Mouse (Mus musculus) hematopoietic stem cell, adult 5-6 weeks (primary cell): Measurements from ENCODE around the gene Ddx25. TPM values are rescaled to one million over a fixed set of nuclear protein-coding genes. Genes with fewer than 3 reads are reported as not detected.

ENCODE experiments used
- ATAC-seq, 2 experiments: fragments of 125-278 bp in 1 of 2; replicated peaks in 1 of 2; 2 replicates each; pipeline ENCODE4 v1.8.0; 2016 to 2017; ENCODE audit warnings: inconsistent platforms in 2 of 2, mild to moderate bottlenecking in 2 of 2, moderate number of reproducible peaks in 2 of 2, low read depth in 1 of 2, moderate TSS enrichment in 1 of 2; ENCODE audit not compliant: low FRiP score in 2 of 2, poor library complexity in 2 of 2, severe bottlenecking in 2 of 2, insufficient read depth in 1 of 2, low TSS enrichment in 1 of 2
- total RNA-seq: library from RNA; stranded (forward); fragments of 172-1452, 232-1000 nt; gene quantifications from 2 replicates; pipeline ENCODE4 v1.2.3, GENCODE M21; 2017

Gene Ddx25
- total RNA-seq, result 0.31 TPM in 1 of 2 replicates, not detected in the other

- peak in 1 of 2 experiments; percentile 34; a peak in 1 of 4 replicates for ATAC-seq
Measured at GRCm38 (mm10) chr9:35558257-35559008, at the start of gene Ddx25, which contains the start of gene Pus3. TSS of gene Ddx25 (minus strand) at chr9:35558528. TSS of gene Pus3 (plus strand) at chr9:35558595.

- ATAC-seq, result no peak
Measured at GRCm38 (mm10) chr9:35607647-35608405, 49.5 kb upstream of the Ddx25 start.

GRCm38 (mm10) chr9:35592903-35593302 lies 34.6 kb upstream of the Ddx25 start:
- ATAC-seq, result peak; percentile 58 to 76; a peak in 3 of 4 replicates

GRCm38 (mm10) chr9:35587674-35588073 lies 29.3 kb upstream of the Ddx25 start:
- ATAC-seq, result 0 out of 4 replicates have a peak, but pooled peaks of 1 of the 2 experiments have one; percentile 37

- no peak for ATAC-seq
Measured at GRCm38 (mm10) chr9:35574416-35574815, 16.1 kb upstream of the Ddx25 start.

- no peak for ATAC-seq
Measured at GRCm38 (mm10) chr9:35570663-35571062, 12.3 kb upstream of the Ddx25 start.

- peak; percentile 98 for ATAC-seq
Measured at GRCm38 (mm10) chr9:35569571-35570534, 11.5 kb upstream of the Ddx25 start, which contains the start of the genes Pate2 and Hyls1. TSS of gene Pate2 (plus strand) at chr9:35570284. TSS of gene Hyls1 (minus strand) at chr9:35570398.

GRCm38 (mm10) chr9:35567995-35568394 lies 9.7 kb upstream of the Ddx25 start:
- no peak for ATAC-seq

- ATAC-seq, result no peak
Measured at GRCm38 (mm10) chr9:35564536-35565240, 6.4 kb upstream of the Ddx25 start.

- no peak for ATAC-seq
Measured at GRCm38 (mm10) chr9:35561583-35561982, 3.3 kb upstream of the Ddx25 start.

GRCm38 (mm10) chr9:35561076-35561475 lies 2.7 kb upstream of the Ddx25 start:
- ATAC-seq, result no peak

GRCm38 (mm10) chr9:35559009-35559890 lies 922 bp upstream of the Ddx25 start:
- ATAC-seq, result peak; percentile 97 to 98

- ATAC-seq, result no peak
Measured at GRCm38 (mm10) chr9:35556494-35557102, 1.7 kb downstream of the Ddx25 start.

GRCm38 (mm10) chr9:35548455-35548854 lies 9.9 kb downstream of the Ddx25 start:
- no peak for ATAC-seq

- peak; percentile 90 to 92 for ATAC-seq
Measured at GRCm38 (mm10) chr9:35546745-35547144, 11.6 kb downstream of the Ddx25 start.
